Mouse (Mus musculus): ENCODE data around the gene Mdk.

The Mdk gene

DNA sequence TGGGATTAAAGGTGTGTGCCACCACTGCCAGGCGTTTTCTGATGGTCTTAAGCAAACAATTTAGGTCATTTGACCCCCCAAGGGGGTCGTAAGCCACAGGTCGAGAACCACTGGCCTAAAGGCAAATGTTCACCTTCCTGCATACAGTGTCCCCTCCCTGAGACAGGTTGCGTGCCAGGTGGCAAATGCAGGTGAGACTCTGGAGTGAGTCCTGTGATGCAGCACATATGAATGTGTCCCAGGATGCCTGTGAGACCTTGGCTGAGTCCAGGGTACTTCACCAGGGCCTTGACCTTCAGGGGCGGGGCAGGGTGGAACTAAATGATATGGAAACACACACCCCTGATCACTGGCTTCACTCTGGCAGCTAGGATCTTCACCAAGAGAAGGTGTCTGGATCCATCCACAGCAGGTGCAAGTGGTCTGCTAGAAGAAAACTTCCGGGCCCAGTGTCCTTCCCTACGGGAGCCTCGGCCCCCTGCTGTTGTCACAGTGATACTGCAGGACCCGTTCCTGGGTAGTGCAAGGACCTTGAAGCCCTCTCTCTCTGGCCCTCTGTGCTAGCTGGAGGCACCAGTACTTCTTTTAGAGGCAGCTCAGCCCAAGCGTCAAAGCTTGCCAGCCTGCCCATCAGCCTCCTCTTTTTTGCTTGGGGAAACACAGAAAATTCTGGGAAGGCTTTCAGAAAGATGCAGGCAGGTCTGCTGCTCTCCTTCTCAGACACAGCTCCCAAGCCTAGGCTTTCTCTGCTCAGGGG is 26.8 kb upstream of the Mdk start:
- DNase-seq (ENCODE audit: low spot score), result peak; percentile 50

DNA sequence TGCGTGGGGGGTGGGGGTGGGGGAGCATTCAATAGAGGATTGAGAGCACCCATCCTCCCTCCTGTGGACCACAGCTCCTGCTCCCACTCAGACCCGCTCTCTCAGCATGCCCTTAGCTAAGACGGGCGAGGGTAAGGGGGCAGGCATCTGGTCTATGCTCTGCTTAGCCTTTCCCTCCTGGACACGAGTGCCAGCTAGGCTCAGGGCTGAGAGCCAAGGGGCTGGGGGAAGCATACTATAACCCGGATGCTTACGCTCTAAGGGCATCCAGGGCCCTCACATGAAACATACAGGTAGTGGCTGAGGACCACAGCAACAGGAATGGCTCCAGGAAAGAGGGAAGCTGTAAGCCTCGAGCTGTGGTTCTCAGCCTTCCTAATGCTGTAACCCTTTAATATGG is 26.0 kb upstream of the Mdk start:
- DNase-seq (ENCODE audit: low spot score), result no peak

DNA sequence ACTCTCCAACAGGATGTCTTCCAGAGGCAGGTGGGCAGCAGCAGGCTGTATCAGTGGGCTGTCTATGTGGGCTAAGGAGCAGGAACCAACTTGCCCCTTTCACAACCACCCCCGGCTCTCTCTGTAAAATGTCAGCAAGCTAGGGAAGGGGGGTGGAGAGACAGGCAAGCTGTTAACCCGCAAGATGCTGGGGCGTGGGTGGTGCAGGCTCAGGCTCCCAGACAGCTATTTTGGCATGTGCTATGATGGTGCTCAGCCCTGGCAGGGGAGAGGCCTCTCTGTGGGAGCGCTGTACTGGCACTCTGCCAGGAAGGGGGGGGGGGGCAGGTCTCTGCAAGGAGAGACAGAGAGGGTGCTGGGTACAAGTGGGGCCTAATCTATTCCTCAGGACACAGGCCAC is 25.0 kb upstream of the Mdk start:
- DNase-seq (ENCODE audit: low spot score), result peak; percentile 70

- DNase-seq (ENCODE audit: low spot score), result no peak
Measured at GRCm38 (mm10) chr2:91955875-91956274, 23.8 kb upstream of the Mdk start.

DNA sequence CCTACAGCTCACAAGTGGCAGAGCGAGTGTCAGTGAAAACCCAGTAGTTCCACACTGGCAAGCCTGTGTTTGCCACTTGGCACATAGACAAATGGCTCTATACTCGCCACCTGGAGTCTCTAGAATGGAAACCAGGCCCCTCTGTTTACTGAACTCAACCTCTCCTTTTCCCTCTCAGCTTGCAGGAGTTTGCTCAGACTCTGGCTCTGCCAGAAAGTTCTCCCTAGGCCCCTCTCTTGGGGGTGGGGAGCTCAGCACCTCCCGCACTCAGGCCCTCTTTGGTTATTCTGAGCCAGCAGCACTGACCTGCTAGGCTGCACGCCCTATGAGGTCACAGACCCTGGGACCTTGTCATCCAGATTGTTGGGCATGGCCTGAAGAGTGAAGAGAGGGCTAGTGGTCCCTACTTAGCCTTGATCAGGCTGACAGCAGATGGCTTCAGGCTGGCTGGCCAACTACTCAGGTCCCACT is 23.1 kb upstream of the Mdk start:
- no peak for DNase-seq (ENCODE audit: low spot score)

DNA sequence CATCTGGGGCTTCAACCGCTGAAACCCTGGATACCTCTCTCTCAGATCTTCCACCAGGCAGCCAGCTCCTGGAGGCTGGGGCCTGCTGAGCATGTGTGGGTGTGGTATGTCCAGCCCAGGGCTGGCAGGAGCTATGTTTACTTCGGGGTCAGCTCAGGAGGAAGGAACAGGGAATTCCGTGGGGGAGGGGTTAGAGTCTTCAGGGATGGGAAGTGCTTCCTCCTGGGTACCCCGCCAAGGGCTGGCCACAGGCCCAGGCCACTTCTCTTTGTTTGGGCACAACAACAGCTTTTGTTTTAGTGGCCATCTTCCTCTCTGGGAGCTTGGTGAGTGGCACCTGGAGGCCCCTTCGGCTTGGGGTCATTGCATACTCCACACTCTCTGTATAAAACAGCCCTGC is 21.7 kb upstream of the Mdk start:
- DNase-seq (ENCODE audit: low spot score), result no peak

DNA sequence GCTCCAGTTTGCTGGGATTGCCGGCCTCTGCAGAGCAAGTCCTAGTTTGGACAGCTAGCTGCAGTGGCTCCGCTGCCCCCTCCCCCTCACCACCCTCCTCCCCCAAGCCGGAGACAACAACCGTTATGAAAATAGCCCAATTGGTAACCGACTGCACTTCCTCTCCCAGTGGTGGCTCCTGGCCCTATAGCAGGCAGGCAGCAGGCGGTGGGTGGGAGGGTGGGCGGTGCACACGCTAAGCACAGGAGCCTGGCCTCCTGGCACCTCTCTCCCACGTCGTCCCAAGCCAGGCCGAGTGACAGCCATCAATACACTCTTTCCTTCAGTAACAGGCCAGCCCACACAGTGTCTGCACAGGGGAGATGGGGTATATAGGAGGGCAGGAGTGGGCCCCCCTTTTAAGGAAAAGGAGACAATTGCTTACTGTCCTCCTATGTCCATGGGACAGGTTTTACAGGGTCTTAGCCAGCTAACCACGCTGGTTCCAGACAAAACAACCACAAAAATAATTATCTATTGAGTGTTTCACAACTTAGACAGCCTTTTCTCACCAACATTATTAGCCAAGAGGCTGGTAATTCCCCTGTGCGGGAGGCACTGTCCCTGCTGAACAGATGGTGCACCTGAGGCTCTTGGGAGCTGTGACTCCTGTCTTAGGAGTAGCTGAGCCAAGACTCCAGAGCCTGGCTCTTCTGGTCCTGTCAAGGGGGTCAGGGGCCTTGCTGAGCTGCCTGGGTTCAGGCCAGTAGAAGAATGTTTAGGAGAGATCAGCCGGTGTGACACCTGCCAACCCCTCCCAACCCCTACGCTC is 18.4 kb upstream of the Mdk start:
- peak; percentile 65 for DNase-seq (ENCODE audit: low spot score)

GRCm38 (mm10) chr2:91949411-91950274 is 17.5 kb upstream of the Mdk start:
- DNase-seq (ENCODE audit: low spot score), result no peak

DNA sequence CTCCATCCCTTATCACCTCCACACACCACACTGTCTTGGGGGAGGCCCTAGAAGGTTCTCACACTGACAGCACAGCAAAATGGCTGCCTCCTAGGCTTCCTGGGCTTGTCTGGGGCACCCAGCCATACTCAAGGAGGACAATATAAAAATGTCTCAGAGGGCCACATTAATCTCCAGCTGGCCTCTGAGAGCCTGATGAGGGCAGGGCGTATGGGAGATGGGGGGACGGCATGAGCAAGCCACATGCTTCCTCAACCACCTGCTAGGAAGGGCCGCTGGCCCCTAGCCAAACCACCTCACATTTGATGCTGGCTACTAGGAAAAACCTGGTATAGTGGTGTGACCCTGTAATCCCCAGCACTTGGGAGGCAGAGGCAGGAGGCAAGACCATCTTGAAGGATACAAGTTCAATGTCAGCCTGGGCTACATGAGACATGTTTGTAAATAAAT is 16.7 kb upstream of the Mdk start:
- no peak for DNase-seq (ENCODE audit: low spot score)

- DNase-seq (ENCODE audit: low spot score), result no peak
Measured at GRCm38 (mm10) chr2:91948151-91948509, 16.0 kb upstream of the Mdk start.

- DNase-seq (ENCODE audit: low spot score), result no peak
Measured at GRCm38 (mm10) chr2:91947397-91948150, 15.5 kb upstream of the Mdk start.

DNA sequence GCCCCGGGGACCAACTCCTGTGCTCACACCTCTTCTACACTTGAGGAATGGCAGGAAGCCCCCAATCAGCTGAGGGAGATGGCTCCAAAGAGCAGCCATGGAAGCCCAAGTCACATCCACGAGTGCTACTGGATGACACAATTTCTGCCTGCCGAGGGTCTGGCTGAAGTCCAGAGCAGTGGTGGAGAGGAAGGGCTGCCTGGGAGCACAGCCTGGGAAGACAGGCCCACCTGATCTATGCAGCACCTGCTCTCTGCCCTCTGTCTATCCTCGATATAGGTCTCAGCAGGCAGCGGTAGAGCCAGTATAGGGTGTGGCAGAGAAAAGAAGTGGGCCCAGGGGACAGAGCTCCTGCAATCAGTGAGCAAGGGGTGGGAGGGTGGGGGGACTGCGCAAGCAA is 14.7 kb upstream of the Mdk start:
- DNase-seq (ENCODE audit: low spot score), result no peak

DNA sequence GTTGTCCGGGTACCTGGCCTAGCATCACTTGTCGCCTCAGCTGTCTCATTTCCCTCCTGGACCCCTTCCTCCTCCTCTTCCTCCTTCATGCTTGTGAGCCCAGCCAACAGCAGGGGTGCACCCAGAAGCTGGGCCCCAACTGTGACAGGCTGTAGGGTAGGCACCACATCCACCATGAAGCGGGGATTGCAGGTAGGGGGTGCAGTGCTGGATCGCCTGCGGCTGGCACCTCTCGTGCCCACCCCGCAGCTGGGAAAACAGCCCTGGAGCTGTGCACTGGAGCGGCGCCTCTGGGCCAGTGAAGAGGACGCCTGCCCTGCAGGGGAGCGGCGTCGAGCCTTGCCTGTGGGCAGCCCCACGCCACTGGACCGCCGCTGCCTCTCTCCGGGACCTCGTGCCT is 13.4 kb upstream of the Mdk start, which contains the start of gene Gm9821:
Gm9821 (plus strand) TSS at position 221 of the 400 bp plus-strand sequence.
- DNase-seq (ENCODE audit: low spot score), result no peak

- peak; percentile 83 for DNase-seq (ENCODE audit: low spot score)
Measured at GRCm38 (mm10) chr2:91944170-91944950, 12.3 kb upstream of the Mdk start.

- no peak for DNase-seq (ENCODE audit: low spot score)
Measured at GRCm38 (mm10) chr2:91942356-91942755, 10.3 kb upstream of the Mdk start.

DNA sequence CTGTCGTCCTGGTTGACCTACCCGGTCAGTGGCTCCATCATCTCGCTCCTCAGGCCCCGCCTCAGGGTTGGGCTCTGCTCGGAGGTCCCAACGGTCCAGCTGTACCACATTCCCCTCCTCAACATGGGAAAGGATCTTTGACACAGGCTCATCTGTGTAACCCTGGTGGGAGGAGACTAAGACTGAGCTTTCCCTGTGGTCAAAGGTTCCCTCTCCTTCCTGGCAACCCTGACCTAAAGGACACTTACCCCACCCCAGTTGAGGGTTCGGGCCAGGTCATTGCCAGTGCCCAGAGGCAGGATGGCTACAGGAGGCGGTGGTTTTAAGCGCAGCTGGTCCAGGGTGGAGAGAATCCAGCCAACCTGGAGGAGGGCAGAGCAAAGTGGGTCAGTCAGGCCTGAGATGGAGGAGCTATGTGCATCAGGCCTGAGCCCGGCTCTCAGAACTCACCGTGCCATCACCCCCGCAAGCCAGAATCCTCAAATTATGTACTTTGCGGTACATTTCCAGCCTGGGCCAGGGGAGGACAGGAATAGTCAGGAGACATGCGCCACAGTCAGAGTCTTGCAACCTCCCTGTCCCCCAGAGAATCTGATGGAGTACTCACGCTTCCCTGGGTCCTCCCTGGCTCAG is 7.3 kb upstream of the Mdk start:
- DNase-seq (ENCODE audit: low spot score), result no peak

- DNase-seq (ENCODE audit: low spot score), result no peak
Measured at GRCm38 (mm10) chr2:91936154-91936553, 4.1 kb upstream of the Mdk start.

DNA sequence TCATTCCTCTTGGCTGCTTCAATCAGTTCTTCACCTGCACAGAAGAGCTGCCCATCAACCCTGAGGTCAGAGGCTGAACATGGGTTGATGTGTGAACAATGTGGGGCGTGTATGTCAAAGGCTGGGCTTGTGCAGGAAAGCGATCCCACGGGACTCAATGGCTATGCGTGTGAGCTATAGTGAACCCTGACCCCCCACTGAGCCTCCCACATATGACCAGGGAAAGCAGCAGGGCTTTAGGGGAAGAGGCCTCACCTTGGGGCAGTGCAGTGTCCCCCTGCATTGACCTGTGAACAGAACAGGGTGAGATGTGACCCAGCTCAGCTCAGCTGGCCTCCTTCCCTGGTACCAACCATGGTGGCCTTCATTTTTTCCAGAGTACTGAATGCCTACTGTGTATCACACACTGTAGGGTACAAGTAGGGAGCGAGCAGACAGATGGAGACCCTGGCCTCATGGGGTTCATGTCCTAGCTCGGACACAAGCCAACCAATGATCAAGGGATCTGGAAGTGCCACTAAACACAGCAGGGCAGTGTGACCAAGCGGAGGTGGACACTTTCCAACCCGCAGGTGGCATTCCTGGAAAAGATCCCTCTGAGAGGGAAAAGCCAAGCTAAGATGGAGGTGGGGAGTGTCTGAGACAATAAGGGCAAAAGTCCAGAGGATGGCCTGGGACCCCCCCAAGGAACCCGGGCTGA is 2.9 kb upstream of the Mdk start:
- no peak for DNase-seq (ENCODE audit: low spot score)

GRCm38 (mm10) chr2:91934016-91934415 is 1.9 kb upstream of the Mdk start:
- no peak for DNase-seq (ENCODE audit: low spot score)

GRCm38 (mm10) chr2:91933471-91933870 is 1.4 kb upstream of the Mdk start:
- no peak for DNase-seq (ENCODE audit: low spot score)

Data from T-cell, adult 2 months (primary cell).